Mouse (Mus musculus): ENCODE results near the gene Pip5kl1. TPM values are rescaled to one million over a fixed set of nuclear protein-coding genes. Genes with fewer than 3 reads are reported as not detected.

The Pip5kl1 gene
- total RNA-seq, 2 experiments from 2014 or later: 4.0 to 4.1 TPM

- peak in 1 of 2 experiments; percentile 42 for DNase-seq (ENCODE audit: extremely low spot score in 1 of 2, low spot score in 1 of 2)
Measured at GRCm38 (mm10) chr2:32607262-32607947, 32.8 kb downstream of the Pip5kl1 start.

- no peak for DNase-seq (ENCODE audit: extremely low spot score in 1 of 2, low spot score in 1 of 2)
Measured at GRCm38 (mm10) chr2:32608141-32608777, 33.7 kb downstream of the Pip5kl1 start.

DNA sequence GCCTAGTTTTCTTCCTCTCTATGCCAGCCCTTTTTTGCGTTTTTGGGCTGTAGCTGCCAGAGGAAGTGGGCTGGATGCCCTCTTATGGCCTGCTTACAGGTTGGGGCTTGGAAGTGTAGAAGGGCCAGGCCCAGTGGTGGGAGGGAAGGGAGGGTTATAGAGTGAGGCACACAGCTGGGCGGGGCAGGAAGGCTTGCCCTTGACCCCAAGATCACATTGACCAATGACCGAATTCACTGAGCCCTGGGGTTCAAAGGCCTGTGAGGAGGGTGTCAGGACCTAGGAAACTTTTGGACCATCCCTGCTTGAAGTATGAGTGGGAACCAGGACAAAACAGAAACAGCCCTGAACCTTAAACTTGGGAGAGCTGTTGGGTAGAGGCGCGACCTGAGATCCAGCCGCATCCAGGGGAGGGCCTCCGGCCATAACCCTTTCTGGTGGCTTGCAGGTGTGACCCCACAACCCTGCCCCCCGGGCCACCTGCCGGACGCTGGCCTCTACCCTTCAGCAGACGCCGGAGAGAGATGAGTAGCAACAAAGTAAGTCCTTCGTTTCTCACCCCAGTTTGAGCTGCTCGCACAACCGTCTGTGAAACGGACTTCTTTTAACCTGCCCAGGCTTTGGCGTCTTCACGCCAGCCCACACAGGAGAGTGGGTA, 34.3 kb downstream of the Pip5kl1 start:
- DNase-seq (ENCODE audit: extremely low spot score in 1 of 2, low spot score in 1 of 2): no peak

DNA sequence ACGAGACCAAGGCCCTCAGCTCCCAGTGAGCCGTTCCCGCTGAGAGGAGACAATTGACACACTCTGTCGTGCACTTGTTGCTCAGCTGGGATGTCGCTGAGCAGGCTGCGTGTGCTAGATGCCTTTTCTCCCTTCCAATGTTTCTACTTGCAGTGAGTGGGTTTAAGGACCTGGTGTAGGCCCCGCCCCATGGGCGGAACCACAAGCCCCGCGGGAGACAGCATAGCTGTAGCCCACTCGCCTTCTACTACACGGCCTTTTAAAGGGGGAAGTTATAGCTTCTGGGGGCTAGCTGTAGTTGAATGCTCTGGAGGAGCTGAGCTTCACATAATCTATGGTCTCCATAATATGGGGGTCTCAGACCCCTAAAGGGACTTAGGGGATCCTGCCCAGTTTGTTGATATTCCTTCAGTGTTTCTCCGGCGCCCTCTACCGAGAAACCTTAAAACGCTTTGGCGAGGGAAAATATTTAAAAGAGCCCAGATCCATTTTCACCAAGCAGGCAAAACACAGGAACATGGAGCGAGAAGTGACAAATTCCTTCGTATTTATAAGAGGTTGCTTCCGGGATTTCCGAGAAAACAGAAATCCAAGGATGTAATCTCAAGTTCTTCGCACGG, 36.1 kb downstream of the Pip5kl1 start:
- DNase-seq (ENCODE audit: extremely low spot score in 1 of 2, low spot score in 1 of 2): peak in 1 of 2 experiments; percentile 58

GRCm38 (mm10) chr2:32612274-32612673, 37.7 kb downstream of the Pip5kl1 start:
- no peak for DNase-seq (ENCODE audit: extremely low spot score in 1 of 2, low spot score in 1 of 2)

- DNase-seq (ENCODE audit: extremely low spot score in 1 of 2, low spot score in 1 of 2): no peak
Measured at GRCm38 (mm10) chr2:32617109-32617508, 42.5 kb downstream of the Pip5kl1 start.

- DNase-seq (ENCODE audit: extremely low spot score in 1 of 2, low spot score in 1 of 2): no peak
Measured at GRCm38 (mm10) chr2:32617601-32618000, 43.0 kb downstream of the Pip5kl1 start.

DNA sequence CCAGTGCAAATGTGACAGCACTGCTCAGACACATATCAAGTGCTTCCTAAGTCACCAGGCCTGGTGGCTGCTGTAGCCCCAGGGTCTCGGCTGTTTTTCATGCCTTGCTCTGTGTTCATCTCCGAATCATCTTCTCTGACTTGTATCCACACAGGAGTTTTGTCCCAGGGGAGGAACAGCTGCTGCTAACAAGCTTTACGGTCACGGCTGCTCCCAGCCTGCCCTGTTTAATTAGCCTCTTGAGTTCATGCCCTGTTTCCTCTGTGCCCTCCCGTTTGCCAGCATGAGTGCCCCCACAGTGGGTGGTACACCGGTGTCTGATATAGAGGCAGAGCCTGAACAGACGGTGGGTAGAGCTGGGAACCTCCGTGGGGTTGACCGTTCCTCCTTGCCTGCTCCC, 43.5 kb downstream of the Pip5kl1 start:
- no peak for DNase-seq (ENCODE audit: extremely low spot score in 1 of 2, low spot score in 1 of 2)

DNA sequence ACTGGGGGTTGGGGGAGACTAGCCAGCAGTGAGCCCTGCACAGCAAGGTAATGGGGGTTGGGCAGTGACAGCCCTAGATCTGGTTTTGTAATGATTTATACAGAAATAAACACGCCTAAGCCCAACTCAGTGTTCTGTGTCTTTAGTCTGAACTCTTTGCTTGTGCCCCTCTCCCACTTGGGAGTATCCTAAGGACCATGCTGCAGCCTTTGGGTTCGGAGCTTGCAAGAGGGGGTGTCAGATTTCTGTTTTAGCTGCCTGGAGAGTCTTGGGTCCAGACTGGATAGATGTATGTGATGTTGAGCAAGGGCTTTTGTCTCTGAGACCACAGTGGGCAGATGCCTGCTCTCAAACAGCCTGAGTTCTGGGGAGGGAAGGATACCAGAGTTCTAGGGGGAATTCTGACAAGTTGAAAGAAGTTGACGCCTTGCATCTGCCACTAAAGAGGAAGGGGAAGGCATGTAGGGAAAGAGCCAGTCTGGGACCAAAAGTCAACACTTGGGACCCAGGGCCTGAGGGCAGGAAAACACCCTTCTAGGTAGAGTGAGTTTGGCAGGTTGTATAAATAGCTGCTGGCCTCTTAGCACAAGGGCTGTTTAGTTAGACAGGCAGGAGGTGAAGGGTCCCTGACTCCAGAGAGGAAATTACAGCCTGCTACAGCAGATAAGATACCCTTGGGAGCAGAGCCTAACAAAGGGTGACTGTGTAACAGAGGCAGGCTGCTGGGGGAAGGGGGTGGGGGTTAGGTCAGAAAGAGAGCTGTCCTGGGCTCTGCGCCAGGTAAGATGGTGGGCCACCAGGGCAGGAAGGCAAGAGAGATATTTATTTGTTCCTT, 46.3 kb downstream of the Pip5kl1 start:
- DNase-seq (ENCODE audit: extremely low spot score in 1 of 2, low spot score in 1 of 2): no peak

- DNase-seq (ENCODE audit: extremely low spot score in 1 of 2, low spot score in 1 of 2): no peak
Measured at GRCm38 (mm10) chr2:32621517-32621859, 46.9 kb downstream of the Pip5kl1 start, which contains the start of gene Ak1. Ak1 (plus strand) TSS chr2:32621758.

GRCm38 (mm10) chr2:32624111-32624748, 49.6 kb downstream of the Pip5kl1 start:
- no peak for DNase-seq (ENCODE audit: extremely low spot score in 1 of 2, low spot score in 1 of 2)

DNA sequence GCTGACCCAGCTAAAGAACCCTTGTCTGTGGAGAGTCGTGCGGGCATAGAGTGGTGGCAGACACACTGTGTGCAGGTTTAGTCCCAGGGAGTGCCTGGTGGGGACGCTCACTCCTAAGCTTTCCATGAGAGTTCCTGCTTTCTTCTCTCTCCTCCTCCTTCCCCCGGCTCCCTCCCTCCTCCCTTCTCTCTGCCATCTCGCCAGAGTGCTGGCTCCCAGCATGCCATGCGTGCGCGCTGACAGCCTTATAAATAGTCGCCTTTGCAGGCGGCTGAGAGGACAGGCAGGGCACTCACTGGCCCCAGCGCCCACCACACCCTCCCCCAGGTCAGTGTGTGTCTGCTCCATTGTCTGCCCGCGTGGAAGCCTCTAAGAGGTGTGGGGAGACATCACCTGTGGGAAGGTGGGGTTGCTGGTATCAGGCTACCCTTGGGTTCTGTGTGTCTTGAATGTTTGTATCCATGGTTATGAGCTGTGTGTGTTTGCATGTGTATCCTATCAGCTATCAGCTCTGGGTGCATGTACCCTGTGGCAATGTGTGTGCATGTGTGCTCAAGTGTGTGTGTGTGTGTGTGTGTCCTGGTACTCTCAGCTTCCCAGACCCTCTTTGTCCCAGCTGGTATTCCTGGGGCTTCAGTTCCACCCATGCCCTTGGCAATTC, 50.7 kb downstream of the Pip5kl1 start:
- peak; percentile 69 to 81 for DNase-seq (ENCODE audit: extremely low spot score in 1 of 2, low spot score in 1 of 2)

DNA sequence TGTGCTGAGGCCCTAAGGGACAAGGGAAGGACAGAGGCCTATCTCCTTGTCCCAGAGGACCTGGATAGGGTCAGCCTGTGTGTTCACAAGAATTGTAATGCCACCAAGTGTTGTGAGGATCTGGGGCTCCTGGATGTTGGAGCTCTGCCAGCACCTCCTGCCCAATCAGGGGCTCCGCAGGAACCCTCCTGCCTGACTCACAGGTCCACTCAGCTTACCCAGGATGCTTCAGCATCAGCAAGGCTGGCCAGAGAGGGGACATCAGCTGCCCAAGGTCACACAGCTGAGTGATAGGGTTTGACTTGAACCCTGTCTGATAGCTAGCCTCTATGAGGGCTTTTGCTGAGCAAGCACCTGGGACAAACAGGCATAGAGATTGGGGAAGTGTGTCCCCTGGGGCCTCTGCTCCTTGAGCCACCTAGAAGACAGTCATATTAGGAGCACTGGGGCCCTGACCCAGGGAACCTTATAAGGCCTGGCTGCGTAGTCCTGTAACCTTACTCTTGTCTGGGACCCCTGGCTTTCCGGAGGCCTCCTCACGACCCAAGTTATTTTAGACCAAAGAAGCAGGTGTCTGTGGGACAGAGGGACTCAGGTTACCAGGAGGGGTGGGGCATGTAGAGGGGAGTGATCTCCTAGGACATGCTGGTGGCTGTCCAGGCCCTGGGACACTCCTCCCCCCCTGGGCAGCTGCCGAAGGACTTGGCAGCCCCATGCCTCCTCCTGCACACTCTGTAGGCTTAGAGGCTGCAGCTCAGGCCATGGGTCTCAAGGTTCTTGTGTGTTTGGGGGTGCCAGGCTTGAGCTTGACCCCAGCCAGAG, 51.5 kb downstream of the Pip5kl1 start:
- peak; percentile 47 to 54 for DNase-seq (ENCODE audit: extremely low spot score in 1 of 2, low spot score in 1 of 2)

GRCm38 (mm10) chr2:32627266-32628043, 52.9 kb downstream of the Pip5kl1 start:
- DNase-seq (ENCODE audit: extremely low spot score in 1 of 2, low spot score in 1 of 2): no peak

DNA sequence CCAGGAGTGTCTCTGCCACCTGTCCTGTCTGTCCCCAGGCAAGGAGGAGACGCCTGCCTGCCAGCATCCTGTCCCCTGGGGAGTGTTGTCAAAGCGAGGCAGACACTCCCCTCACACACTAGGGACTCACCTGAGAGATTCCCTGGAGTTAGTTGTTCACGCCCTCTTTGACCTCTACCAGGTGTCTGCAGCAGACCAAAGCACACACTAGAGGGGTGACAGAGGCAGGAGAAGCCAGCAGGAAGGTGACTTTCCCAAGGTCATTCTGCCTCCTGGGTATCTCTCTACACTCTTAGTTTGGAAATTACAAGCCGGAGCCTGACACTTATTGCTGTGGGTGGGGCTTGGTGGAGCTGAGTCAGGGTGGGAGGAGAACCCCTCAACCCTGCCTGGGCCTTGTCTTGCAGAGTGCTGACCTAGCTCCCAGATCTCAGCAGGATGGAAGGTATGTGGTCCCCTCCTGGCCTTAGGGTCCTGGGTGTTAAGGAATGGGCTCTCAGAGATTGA, 53.5 kb downstream of the Pip5kl1 start:
- no peak for DNase-seq (ENCODE audit: extremely low spot score in 1 of 2, low spot score in 1 of 2)

DNA sequence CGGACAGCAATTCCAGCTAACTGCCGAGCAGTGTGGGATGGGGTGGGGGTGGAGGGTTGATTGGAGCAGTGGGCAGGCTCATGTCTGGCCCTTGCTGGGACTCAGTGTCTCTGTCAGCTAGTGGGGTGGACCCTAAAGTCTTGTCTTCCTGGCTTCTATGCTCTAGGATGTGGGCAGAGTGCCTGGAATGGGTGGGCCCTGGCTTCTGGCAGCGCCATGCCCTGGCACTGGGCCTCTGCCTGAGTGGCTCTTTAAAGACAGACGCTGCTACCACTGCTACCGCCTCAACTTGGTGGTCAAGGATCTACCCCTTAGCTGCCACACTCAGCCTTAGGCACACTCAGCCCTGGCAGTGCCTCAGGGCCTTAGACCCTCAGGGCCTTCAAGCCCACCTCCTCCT, 54.1 kb downstream of the Pip5kl1 start:
- peak; percentile 47 to 62 for DNase-seq (ENCODE audit: extremely low spot score in 1 of 2, low spot score in 1 of 2)

- no peak for DNase-seq (ENCODE audit: extremely low spot score in 1 of 2, low spot score in 1 of 2)
Measured at GRCm38 (mm10) chr2:32629276-32629976, 54.8 kb downstream of the Pip5kl1 start.
